Mouse (Mus musculus): ENCODE measurements at regions not wholly inside any gene's neighbourhood (a gene's known extent, or its start where the extent isn't known, plus 50 kb on each side); places are given as distances from the start of the nearest gene placed in this dataset.

- DNase-seq (ENCODE audit: low spot score in 2 of 2): no peak
These were observed 936.8 kb upstream of the Lcorl start for GRCm38 (mm10) chr5:46794028-46794705.

DNA sequence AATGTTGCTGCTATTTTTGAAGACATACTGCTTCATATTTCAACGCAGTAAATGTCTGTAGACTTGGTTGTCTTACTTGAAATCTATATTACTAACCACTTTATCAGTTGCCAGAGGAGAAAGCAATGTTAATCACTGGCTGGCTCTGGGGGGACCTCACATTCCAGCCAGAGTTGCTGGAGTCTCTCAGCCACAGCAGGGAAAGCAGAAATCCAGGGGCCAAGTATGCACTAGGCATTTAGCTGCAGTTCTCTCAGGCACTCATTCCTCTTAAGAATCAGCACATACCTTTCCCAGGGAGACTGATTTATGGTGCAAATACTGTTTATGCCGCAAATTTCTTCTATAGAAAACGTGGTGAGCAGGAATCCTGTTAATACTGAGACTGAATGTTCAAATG lies 933.6 kb upstream of the Lcorl start:
- DNase-seq (ENCODE audit: low spot score in 2 of 2): no peak

DNA sequence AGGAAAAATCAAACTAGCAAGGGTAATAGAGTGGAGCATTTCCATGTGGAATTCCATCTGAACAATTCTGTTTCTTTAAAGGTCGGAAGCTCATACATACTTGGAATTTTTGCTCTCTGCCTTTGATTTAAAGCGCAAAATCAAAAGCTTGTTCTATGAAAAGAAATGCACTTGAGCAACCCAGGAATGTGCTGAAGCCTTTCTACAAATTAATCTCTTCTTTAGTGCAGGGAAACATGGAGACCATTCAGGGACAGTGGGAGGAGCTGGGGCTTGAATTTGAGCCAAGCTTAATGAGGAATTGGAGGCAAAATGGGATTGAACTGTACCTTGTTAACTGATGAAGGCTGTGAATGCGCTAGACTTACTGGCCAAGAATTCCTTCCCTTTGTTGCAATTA lies 933.1 kb upstream of the Lcorl start:
- DNase-seq (ENCODE audit: low spot score in 2 of 2): no peak

- no peak for DNase-seq (ENCODE audit: low spot score in 2 of 2)
These were observed 929.7 kb upstream of the Lcorl start for GRCm38 (mm10) chr5:46787079-46787478.

- no peak for DNase-seq (ENCODE audit: low spot score in 2 of 2)
These were observed 898.7 kb upstream of the Lcorl start for GRCm38 (mm10) chr5:46756094-46756493.

- DNase-seq (ENCODE audit: low spot score in 2 of 2): no peak
These were observed 882.7 kb upstream of the Lcorl start for GRCm38 (mm10) chr5:46740034-46740582.

DNA sequence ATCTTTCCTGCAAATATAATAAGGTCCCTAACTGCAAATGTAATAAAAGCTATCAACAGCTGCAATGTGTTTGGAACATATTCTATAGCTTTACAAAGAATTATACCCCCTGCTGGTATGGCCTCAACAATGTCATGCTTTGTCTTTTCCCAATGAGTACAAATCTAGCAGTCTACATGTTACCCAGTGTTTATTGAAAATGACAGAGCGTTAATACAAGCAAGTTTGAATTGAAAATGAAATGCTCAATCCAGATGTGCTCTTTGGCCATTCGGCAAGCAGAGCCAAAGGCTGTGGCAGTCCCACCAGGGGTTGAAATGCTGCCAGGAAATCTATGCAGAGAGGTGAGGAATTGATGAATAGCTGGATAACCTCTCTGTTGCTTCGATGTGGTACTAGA lies 875.1 kb upstream of the Lcorl start:
- no peak for DNase-seq (ENCODE audit: low spot score in 2 of 2)

DNA sequence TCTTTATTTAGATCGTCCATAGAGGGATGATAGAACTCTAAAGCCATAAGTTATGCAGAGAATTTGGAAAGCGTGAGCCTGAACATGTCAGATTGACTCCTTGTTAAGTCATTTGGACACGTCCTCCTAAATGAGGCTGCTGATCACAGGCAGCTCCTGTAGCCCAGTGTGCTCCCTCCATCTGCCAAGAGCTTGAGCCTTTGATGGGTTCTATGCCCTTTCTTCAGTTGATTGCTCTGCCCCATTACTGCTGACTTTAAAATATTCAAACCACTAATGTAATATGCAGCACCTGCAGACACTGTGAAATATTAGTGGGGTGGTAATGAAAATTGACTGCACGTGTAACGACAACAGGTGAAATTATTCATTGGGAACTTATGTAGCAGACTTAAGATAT lies 874.6 kb upstream of the Lcorl start:
- no peak for DNase-seq (ENCODE audit: low spot score in 2 of 2)

- DNase-seq (ENCODE audit: low spot score in 2 of 2): no peak
These were observed 873.9 kb upstream of the Lcorl start for GRCm38 (mm10) chr5:46731297-46731696.

- DNase-seq (ENCODE audit: low spot score in 2 of 2): no peak
These were observed 852.2 kb upstream of the Lcorl start for GRCm38 (mm10) chr5:46709596-46709995.

- no peak for DNase-seq (ENCODE audit: low spot score in 2 of 2)
These were observed 850.4 kb upstream of the Lcorl start for GRCm38 (mm10) chr5:46707845-46708244.

DNA sequence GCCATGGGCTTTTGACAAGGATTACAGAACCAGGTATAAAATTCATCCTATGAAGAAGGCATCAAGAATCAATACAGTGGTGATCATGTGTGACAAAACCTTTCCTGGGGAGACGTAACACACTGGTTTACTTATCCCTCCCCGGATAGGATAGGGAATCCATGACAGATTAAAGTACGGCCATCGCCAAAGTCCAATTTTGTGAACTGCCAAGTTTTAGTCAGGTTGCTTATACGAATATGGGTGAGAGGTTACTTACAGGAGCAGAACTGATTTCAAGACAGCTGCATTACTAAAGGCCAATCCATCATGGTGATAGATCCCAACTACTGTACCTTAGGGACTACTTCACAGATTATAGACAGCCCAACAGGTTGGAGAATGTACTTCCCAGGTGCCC lies 849.6 kb upstream of the Lcorl start:
- no peak for DNase-seq (ENCODE audit: low spot score in 2 of 2)

DNA sequence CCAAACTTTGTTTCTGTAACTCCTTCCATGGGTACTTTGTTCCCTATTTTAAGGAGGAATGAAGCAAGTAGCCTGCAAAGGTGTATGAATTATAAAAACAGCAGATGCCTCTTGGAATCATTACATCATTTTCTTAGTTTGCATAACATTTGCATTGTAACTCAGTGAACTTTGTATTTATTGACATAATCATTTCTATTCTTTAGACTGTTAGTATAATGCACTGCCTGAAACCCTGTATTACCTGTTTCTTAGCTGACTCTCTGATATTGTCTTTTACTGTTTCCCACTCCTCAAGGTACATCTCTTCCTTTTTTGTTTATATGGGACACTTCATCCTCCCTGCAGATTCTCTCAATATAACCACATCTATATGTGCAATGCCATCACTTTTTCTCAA lies 820.6 kb upstream of the Lcorl start:
- no peak for DNase-seq (ENCODE audit: low spot score in 2 of 2)

GRCm38 (mm10) chr5:46674810-46675502 lies 817.5 kb upstream of the Lcorl start:
- no peak for DNase-seq (ENCODE audit: low spot score in 2 of 2)

GRCm38 (mm10) chr5:46673413-46673812 lies 816.0 kb upstream of the Lcorl start:
- no peak for DNase-seq (ENCODE audit: low spot score in 2 of 2)

DNA sequence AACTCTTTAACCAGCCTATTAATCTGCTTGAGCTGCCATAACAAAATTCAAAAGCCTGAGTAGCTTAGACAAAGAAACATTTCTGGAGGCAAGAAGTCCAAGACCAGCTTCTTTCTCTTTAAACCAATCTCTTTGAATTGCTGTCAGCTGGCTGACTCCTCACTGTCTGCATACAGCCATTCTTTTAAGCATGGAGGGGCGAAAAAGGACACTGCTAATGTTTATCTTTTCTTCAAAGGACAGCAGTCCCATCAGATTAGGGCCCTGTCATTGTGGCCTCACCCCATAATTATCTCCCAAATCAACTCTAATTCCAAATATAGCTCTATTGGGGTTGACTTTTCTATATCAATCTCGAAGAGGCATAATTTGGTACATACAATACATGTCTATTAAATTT lies 813.1 kb upstream of the Lcorl start:
- DNase-seq (ENCODE audit: low spot score in 2 of 2): no peak

GRCm38 (mm10) chr5:46666250-46666649 lies 808.8 kb upstream of the Lcorl start:
- DNase-seq (ENCODE audit: low spot score in 2 of 2): no peak

GRCm38 (mm10) chr5:46657065-46657464 lies 799.6 kb upstream of the Lcorl start:
- no peak for DNase-seq (ENCODE audit: low spot score in 2 of 2)

DNA sequence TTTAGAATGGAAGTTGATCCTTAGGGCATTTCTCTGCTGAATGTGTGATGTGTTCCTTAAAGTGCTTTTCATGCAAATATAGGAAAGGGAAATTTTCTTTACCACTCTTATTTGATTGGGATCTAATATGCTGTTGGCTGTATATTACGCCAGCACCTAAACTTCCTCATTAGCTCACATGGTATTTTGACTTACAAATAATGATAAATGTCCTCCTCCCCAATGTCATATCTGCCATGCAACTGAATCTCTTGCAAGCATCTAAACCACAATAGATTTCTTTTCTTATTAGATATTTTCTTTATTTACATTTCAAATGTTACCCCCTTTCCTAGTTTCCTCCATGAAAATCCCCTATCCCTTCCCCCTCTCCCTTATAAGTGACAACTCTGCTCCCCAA lies 796.8 kb upstream of the Lcorl start:
- DNase-seq (ENCODE audit: low spot score in 2 of 2): no peak

DNA sequence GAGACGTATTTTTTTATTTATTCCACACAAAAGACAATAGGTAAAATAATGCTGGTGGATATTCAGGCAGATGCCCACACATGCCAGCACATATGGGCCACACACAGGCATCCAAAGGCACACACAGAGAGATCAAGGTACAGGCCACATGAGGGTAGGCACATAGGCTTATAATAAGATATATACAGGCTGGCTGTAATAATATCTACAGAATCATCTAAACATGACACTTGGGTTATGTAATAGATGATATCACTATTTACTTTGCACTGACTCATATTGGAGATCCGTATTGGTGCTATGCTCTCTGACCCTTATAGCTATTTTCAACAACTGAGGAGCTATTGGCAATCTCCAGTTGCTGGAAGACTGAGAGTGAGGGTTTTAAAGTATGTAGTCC lies 785.6 kb upstream of the Lcorl start:
- no peak for DNase-seq (ENCODE audit: low spot score in 2 of 2)

DNA sequence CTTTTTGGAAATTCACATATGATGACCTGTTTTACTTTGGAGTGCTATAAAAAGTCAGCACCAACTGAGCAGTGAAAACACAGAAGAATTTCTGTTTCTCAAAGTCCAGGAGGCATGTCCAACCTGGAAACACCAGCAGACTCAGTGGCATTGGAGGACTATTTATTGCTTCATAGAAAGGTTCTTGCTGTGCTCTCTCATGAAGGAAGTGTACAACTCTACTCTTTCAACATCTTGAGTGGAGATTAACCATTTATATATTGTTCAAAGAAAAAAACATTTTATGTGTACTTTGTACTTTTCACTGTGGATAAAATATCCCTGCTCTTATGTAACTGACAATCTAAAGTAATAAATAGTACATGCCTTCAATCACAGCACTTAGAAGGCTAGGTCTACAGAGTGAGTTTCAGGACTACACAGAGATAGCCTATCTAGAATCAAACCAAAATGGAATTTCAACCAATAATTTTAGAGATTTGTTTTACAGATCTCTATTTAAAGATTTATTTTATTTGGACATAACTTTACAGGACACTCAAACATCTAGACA lies 777.8 kb upstream of the Lcorl start:
- no peak for DNase-seq (ENCODE audit: low spot score in 2 of 2)

Data from heart, adult 9 months (tissue).